Mouse (Mus musculus) heart, embryonic 14.5 days (tissue): ENCODE results near the gene Met. TPM values are rescaled to one million over a fixed set of nuclear protein-coding genes. Genes with fewer than 3 reads are reported as not detected.

Experiments
- ATAC-seq: fragments of 200-750 bp; cut with Nextera tagmentation; 2 replicates; pipeline ENCODE4 v1.8.0; 2017; ENCODE audit warnings: low read depth, moderate TSS enrichment; ENCODE audit not compliant: insufficient number of reproducible peaks, insufficient read depth, low FRiP score
- H3K27ac ChIP-seq, 2 experiments: fragments of 200-500 bp in 1 of 2; fragments of 300-500 bp in 1 of 2; sonication (generic) in 1 of 2; replicated peaks in 1 of 2; 2 replicates each; pipeline ENCODE4 v1.5.1; 2012 to 2014; ENCODE audit warnings: low read depth in 2 of 2, low read length in 2 of 2, control low read depth in 1 of 2, mild to moderate bottlenecking in 1 of 2, mixed read lengths in 1 of 2; ENCODE audit not compliant: control insufficient read depth in 1 of 2, insufficient read depth in 1 of 2
- H3K27me3 ChIP-seq: fragments of 300-500 bp; sonication (generic); 2 replicates; pipeline ENCODE4 v1.6.1; 2014; ENCODE audit warnings: mild to moderate bottlenecking, low read length, control low read depth; ENCODE audit not compliant: control insufficient read depth, insufficient read depth
- H3K36me3 ChIP-seq: fragments of 300-500 bp; sonication (generic); 2 replicates; pipeline ENCODE4 v1.6.1; 2014; ENCODE audit warnings: mild to moderate bottlenecking, control low read depth, low read length, mixed read lengths; ENCODE audit not compliant: control insufficient read depth, insufficient read depth
- H3K4me1 ChIP-seq, 2 experiments: fragments of 200-500 bp in 1 of 2; fragments of 300-500 bp in 1 of 2; sonication (generic) in 1 of 2; 2 replicates each; pipeline ENCODE4 v1.6.1; 2012 to 2014; ENCODE audit warnings: low read length in 2 of 2, control low read depth in 1 of 2, mixed read lengths in 1 of 2; ENCODE audit not compliant: control insufficient read depth in 2 of 2, insufficient read depth in 2 of 2
- H3K4me2 ChIP-seq: fragments of 300-500 bp; sonication (generic); 2 replicates; pipeline ENCODE4 v1.6.1; 2014; ENCODE audit warnings: mild to moderate bottlenecking, low read length
- H3K4me3 ChIP-seq, 2 experiments: fragments of 200-500 bp in 1 of 2; fragments of 300-500 bp in 1 of 2; sonication (generic) in 1 of 2; 2 replicates each; pipeline ENCODE4 v1.5.1; 2012 to 2014; ENCODE audit warnings: low read length in 2 of 2, mild to moderate bottlenecking in 2 of 2, control low read depth in 1 of 2, low read depth in 1 of 2, moderate library complexity in 1 of 2; ENCODE audit not compliant: control insufficient read depth in 1 of 2, insufficient read depth in 1 of 2
- H3K9ac ChIP-seq: fragments of 300-500 bp; sonication (generic); 2 replicates; pipeline ENCODE4 v1.6.1; 2014; ENCODE audit warnings: mild to moderate bottlenecking, low read length
- H3K9me3 ChIP-seq: fragments of 300-500 bp; sonication (generic); 2 replicates; pipeline ENCODE4 v1.6.1; 2016; ENCODE audit warnings: low read length, control low read depth; ENCODE audit not compliant: control insufficient read depth
- WGBS: fragments of 180-500 bp; shearing (Covaris S2); extraction: QIAGEN DNeasy Blood & Tissue Kit; methylation state at CpG from one replicate; pipeline ENCODE4 v1.1.7; 2014; 5-methylcytosine and 5-hydroxymethylcytosine counted together
- polyA plus RNA-seq: library from polyadenylated mRNA; unstranded; fragments of >200 nt; fragmentation: Nextera tagmentation; extraction: Ambion mirVana; gene quantifications from 2 replicates; pipeline ENCODE4 v1.2.1, GENCODE M21; 2014

Gene Met
- polyA plus RNA-seq, 1 experiment from 2014 or later: 3.2 TPM

DNA sequence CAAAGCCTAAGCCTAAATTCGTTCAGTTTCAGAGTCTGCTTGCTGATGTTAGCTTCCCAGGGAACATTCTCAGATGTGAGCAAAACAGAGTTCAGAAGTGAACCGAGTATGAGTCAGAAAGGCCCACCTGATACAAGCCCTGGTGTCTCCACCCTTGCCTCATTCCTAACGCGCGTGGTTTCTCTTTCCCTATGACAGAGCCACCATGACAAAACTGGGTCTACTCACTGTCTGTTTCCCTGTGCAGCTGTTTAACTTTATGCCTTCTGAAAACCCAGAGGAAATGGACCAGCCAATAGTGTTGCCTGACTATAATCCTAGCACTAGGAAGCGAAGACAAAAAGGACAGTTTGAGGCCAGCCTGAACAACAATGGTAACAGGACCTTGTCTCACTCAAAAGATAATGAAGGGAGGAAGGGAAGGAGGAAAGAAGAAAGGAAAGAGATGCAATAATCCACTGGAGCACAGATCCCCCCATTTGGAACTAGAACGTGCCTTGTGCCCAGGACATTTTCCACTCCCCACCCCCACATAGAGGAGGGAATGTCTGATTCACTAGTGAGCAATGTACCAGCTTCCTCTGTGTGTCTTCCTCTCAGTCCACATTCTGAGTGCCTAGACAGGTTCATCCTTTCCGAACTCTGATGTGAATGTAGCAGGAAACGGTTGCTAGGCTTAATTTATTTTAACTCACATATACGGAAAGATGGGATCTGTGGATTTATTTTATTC lies 15.4 kb downstream of the Met start:
- Histone ChIP-seq H3K9ac (no peak overlapping the region), H3K27ac (no peak overlapping the region), H3K4me3 (no peak overlapping the region), H3K4me2 (no peak overlapping the region), H3K36me3 (no peaks in the 10 kb centered on the region), H3K27me3 (no peaks in the 10 kb centered on the region), H3K4me1 (no peaks in the 10 kb centered on the region), H3K9me3 (no peaks in the 10 kb centered on the region)
- 67% methylated on average over 10 of the region's 10 CpGs for WGBS
- no peak for ATAC-seq

GRCm38 (mm10) chr6:17481068-17481467 lies 17.5 kb downstream of the Met start:
- Histone ChIP-seq H3K27me3 (no peaks in the 10 kb centered on the region), H3K4me3 (no peak overlapping the region), H3K9me3 (no peaks in the 10 kb centered on the region), H3K27ac (no peak overlapping the region), H3K4me1 (no peaks in the 10 kb centered on the region), H3K36me3 (no peaks in the 10 kb centered on the region), H3K9ac (no peak overlapping the region), H3K4me2 (no peak overlapping the region)
- 92% methylated on average over 4 of the region's 4 CpGs for WGBS
- ATAC-seq: no peak

GRCm38 (mm10) chr6:17485244-17485643 lies 21.6 kb downstream of the Met start:
- Histone ChIP-seq H3K27ac (no peak overlapping the region), H3K9me3 (no peaks in the 10 kb centered on the region), H3K4me1 (no peaks in the 10 kb centered on the region), H3K9ac (no peak overlapping the region), H3K27me3 (no peaks in the 10 kb centered on the region), H3K4me3 (no peak overlapping the region), H3K36me3 (no peaks in the 10 kb centered on the region), H3K4me2 (no peak overlapping the region)
- ATAC-seq: no peak
- WGBS: 82% methylated on average over 5 of the region's 5 CpGs

DNA sequence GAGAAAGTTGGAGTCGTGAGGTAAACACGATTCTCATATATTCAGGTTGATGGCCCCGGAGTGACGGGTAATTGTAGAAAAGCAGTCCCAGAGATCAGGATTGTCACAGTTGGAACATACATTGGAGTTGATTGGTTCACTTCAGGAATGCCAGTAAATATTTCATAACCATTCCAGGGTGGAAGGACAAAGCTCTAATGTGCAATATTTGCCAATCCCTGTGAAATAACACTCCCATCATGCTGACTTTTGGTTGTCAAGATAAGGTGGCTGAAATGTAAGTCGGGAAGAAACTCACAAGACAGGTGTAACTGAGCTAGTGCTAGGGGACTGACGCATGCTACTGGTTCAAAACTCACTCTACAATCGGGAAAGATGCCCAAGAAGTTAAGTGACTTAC lies 22.2 kb downstream of the Met start:
- 87% methylated on average over 7 of the region's 7 CpGs for WGBS

GRCm38 (mm10) chr6:17488291-17488817 lies 24.8 kb downstream of the Met start:
- Histone ChIP-seq H3K27ac (no peak overlapping the region), H3K4me3 (no peak overlapping the region), H3K9ac (no peak overlapping the region), H3K36me3 (no peaks in the 10 kb centered on the region), H3K4me2 (no peak overlapping the region), H3K27me3 (no peaks in the 10 kb centered on the region), H3K9me3 (no peaks in the 10 kb centered on the region), H3K4me1 (peaks cover 0 to 3% of the 10 kb centered on the region in 2 experiments; a peak in 2 of 4 replicates)
- 29% methylated on average over 2 of the region's 2 CpGs for WGBS
- no peak for ATAC-seq

More for the DNA sequence above, 22.2 kb downstream of the Met start:
- H3K4me2 ChIP-seq: no peak overlapping the region
- no peak for ATAC-seq
- no peak overlapping the region for H3K4me3 ChIP-seq
- H3K27ac ChIP-seq: no peak overlapping the region
- no peaks in the 10 kb centered on the region; a peak in 1 of 4 replicates for H3K4me1 ChIP-seq
- no peaks in the 10 kb centered on the region for H3K9me3 ChIP-seq
- no peaks in the 10 kb centered on the region for H3K27me3 ChIP-seq
- no peak overlapping the region for H3K9ac ChIP-seq
- H3K36me3 ChIP-seq: no peaks in the 10 kb centered on the region

DNA sequence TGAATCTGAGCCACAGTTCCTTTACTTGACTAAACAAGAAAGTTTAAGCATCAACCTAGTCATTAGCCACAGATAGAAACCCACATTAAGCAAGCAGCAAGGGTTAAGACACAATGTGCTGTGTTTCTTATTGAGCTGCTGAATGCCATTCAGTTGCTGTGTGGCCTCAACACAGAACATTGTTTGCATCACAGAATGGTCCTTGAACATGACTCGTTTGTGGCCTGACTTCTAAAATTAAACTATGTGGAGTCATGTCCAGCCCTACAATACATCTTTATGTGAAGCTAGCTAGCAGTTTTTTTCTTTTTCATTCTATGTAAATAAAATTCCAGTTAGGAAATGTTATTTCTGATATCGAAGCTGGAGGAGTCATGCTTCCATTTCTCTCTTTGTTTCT lies 27.2 kb downstream of the Met start:
- H3K9me3 ChIP-seq: no peaks in the 10 kb centered on the region
- WGBS: 50% methylated on average over 2 of the region's 2 CpGs
- no peak overlapping the region for H3K4me3 ChIP-seq

DNA sequence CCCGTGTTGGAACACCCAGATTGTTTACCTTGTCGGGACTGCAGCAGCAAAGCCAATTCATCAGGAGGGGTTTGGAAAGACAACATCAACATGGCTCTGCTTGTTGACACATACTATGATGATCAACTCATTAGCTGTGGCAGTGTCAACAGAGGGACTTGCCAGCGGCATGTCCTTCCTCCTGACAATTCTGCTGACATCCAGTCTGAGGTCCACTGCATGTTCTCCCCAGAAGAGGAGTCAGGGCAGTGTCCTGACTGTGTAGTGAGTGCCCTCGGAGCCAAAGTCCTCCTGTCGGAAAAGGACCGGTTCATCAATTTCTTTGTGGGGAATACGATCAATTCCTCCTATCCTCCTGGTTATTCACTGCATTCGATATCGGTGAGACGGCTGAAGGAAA lies 27.9 kb downstream of the Met start:
- WGBS: 84% methylated on average over 10 of the region's 10 CpGs
- no peaks in the 10 kb centered on the region for H3K9me3 ChIP-seq
- no peaks in the 10 kb centered on the region for H3K36me3 ChIP-seq
- H3K4me2 ChIP-seq: no peak overlapping the region
- H3K4me3 ChIP-seq: no peak overlapping the region
- no peak for ATAC-seq
- H3K9ac ChIP-seq: no peak overlapping the region
- peaks cover 0 to 3% of the 10 kb centered on the region in 2 experiments; a peak in 3 of 4 replicates for H3K4me1 ChIP-seq
- no peaks in the 10 kb centered on the region for H3K27me3 ChIP-seq
- no peak overlapping the region for H3K27ac ChIP-seq

More for the DNA sequence above, 27.2 kb downstream of the Met start:
- ATAC-seq: no peak
- no peak overlapping the region for H3K9ac ChIP-seq
- H3K27ac ChIP-seq: no peak overlapping the region
- H3K36me3 ChIP-seq: no peaks in the 10 kb centered on the region
- H3K27me3 ChIP-seq: no peaks in the 10 kb centered on the region
- H3K4me2 ChIP-seq: no peak overlapping the region
- peaks cover 0 to 3% of the 10 kb centered on the region in 2 experiments; a peak in 3 of 4 replicates for H3K4me1 ChIP-seq
